8 mouse cellular contexts compared by ENCODE assay signal in genomic region chr9:115710039-115710739, GRCm38 (mm10).
DNase-seq lines count a peak whose midpoint lies in the region; ATAC-seq lines count a peak whose summit lies in the region.

No protein-coding gene starts in this region.

- 80% methylated on average over 14 of the region's 14 CpGs for WGBS in kidney, embryonic 14.5 days
- 81% methylated on average over 14 of the region's 14 CpGs for WGBS in limb, embryonic 11.5 days

- DNase-seq in kidney, adult 18-20 months, result peak; percentile 29
- peak; percentile 10 for DNase-seq in 3134 (ENCODE audit: extremely low read depth, insufficient read length, low spot score)
- peak; percentile 54 for DNase-seq in limb, embryonic 11.5 days (ENCODE audit: low spot score)
- peak; percentile 78 for DNase-seq in splenic B cell, adult 2 months (ENCODE audit: low read depth, low spot score)
- no peak for DNase-seq in right cerebral cortex, postnatal 4 days

- no peak overlapping the region for H3K4me3 ChIP-seq in kidney, embryonic 14.5 days (ENCODE audit: low read length)
- H3K4me3 ChIP-seq in limb, embryonic 11.5 days (ENCODE audit: low read depth, low read length), result no peak overlapping the region

- no peaks in the 10 kb centered on the region for H3K9me3 ChIP-seq in kidney, embryonic 14.5 days (ENCODE audit: control insufficient read depth, low read length)
- H3K9me3 ChIP-seq in limb, embryonic 11.5 days (ENCODE audit: control insufficient read depth, low read length), result no peaks in the 10 kb centered on the region

- no peaks in the 10 kb centered on the region for H3K4me1 ChIP-seq in kidney, embryonic 14.5 days (ENCODE audit: control insufficient read depth, insufficient read depth, low read length)
- no peaks in the 10 kb centered on the region for H3K4me1 ChIP-seq in limb, embryonic 11.5 days (ENCODE audit: control insufficient read depth, insufficient read depth, low read length)

- no peak overlapping the region for H3K9ac ChIP-seq in kidney, embryonic 14.5 days (ENCODE audit: low read depth, low read length)
- no peak overlapping the region for H3K9ac ChIP-seq in limb, embryonic 11.5 days (ENCODE audit: low read length)

- H3K4me2 ChIP-seq in kidney, embryonic 14.5 days (replicated peaks; ENCODE audit: low read depth, low read length), result no peak overlapping the region
- H3K4me2 ChIP-seq in limb, embryonic 11.5 days (ENCODE audit: low read depth, severe bottlenecking), result no peak overlapping the region

- H3K36me3 ChIP-seq in kidney, embryonic 14.5 days (ENCODE audit: control insufficient read depth, insufficient read depth, low read length), result no peaks in the 10 kb centered on the region
- no peaks in the 10 kb centered on the region for H3K36me3 ChIP-seq in limb, embryonic 11.5 days (ENCODE audit: control insufficient read depth, insufficient read depth, low read length)
- H3K36me3 ChIP-seq in splenic B cell, adult 2 months (ENCODE audit: control insufficient read depth, insufficient read depth, low read length, poor library complexity, severe bottlenecking), result no peaks in the 10 kb centered on the region

- no peak for ATAC-seq in kidney, embryonic 14.5 days (ENCODE audit: low FRiP score, low TSS enrichment)
- peak; percentile 17 for ATAC-seq in CD4-positive, CD25-positive, alpha-beta regulatory T cell, adult 4 months
- ATAC-seq in common myeloid progenitor, adult 5-6 weeks (replicated peaks; ENCODE audit: low read depth, poor library complexity, severe bottlenecking), result peak; percentile 31
- no peak for ATAC-seq in limb, embryonic 11.5 days (ENCODE audit: insufficient number of reproducible peaks, low FRiP score, low TSS enrichment, low read depth)

- H3K27me3 ChIP-seq in kidney, embryonic 14.5 days (ENCODE audit: control insufficient read depth, insufficient read depth, low read length), result no peaks in the 10 kb centered on the region
- H3K27me3 ChIP-seq in limb, embryonic 11.5 days (ENCODE audit: control insufficient read depth, insufficient read depth, low read length), result no peaks in the 10 kb centered on the region
- no peaks in the 10 kb centered on the region for H3K27me3 ChIP-seq in splenic B cell, adult 2 months (ENCODE audit: control insufficient read depth, insufficient read depth, low read length, poor library complexity, severe bottlenecking)

- no peak overlapping the region for H3K27ac ChIP-seq in kidney, embryonic 14.5 days (ENCODE audit: low read depth, low read length)
- no peak overlapping the region for H3K27ac ChIP-seq in limb, embryonic 11.5 days (replicated peaks; ENCODE audit: low read depth, low read length)

Comparison
In these comparisons a context has a peak if more than half of its experiments do, and no peak if none do; other contexts are left out.
1. ATAC-seq: peak in CD4-positive, CD25-positive, alpha-beta regulatory T cell, adult 4 months (single experiment) and common myeloid progenitor, adult 5-6 weeks (single experiment); none in kidney, embryonic 14.5 days (single experiment) and limb, embryonic 11.5 days (single experiment).